Mouse (Mus musculus) kidney, adult 9 months (tissue): ENCODE measurements at regions not wholly inside any gene's neighbourhood (a gene's known extent, or its start where the extent isn't known, plus 50 kb on each side); places are given as distances from the start of the nearest gene placed in this dataset.
"Not testable (repeated sequence)": the region's sequence is repeated elsewhere in the genome, so short reads cannot be mapped to it uniquely, and the experiment has no call there.

Source experiments
- DNase-seq: peaks from one replicate; pipeline ENCODE4 v3.0.0; 2022

GRCm38 (mm10) chr7:73688451-73688850, 51.7 kb upstream of the Fam174b start:
- no peak for DNase-seq

- not testable (repeated sequence) for DNase-seq
Observed at GRCm38 (mm10) chr7:73686245-73686644, 53.9 kb upstream of the Fam174b start.

GRCm38 (mm10) chr7:73682756-73683155, 57.3 kb upstream of the Fam174b start:
- no peak for DNase-seq

- DNase-seq, result peak; percentile 92
Observed at GRCm38 (mm10) chr7:73670598-73670997, 69.5 kb upstream of the Fam174b start.

- peak; percentile 79 for DNase-seq
Observed at GRCm38 (mm10) chr7:73668791-73669190, 71.3 kb upstream of the Fam174b start.

- peak; percentile 37 for DNase-seq
Observed at GRCm38 (mm10) chr7:73666921-73667675, 73.0 kb upstream of the Fam174b start.

GRCm38 (mm10) chr7:73664962-73665361, 75.1 kb upstream of the Fam174b start:
- DNase-seq, result no peak

GRCm38 (mm10) chr7:73662536-73662935, 77.6 kb upstream of the Fam174b start:
- no peak for DNase-seq

- DNase-seq, result no peak
Observed at GRCm38 (mm10) chr7:73661901-73662300, 78.2 kb upstream of the Fam174b start.

GRCm38 (mm10) chr7:73659551-73659950, 80.6 kb upstream of the Fam174b start:
- no peak for DNase-seq

- DNase-seq, result peak; percentile 48
Observed at GRCm38 (mm10) chr7:73657283-73657682, 82.8 kb upstream of the Fam174b start.

GRCm38 (mm10) chr7:73656424-73656795, 83.7 kb upstream of the Fam174b start:
- not testable (repeated sequence) for DNase-seq

GRCm38 (mm10) chr7:73655787-73656423, 84.2 kb upstream of the Fam174b start:
- peak; percentile 59 for DNase-seq

GRCm38 (mm10) chr7:73654193-73654871, 85.8 kb upstream of the Fam174b start:
- peak; percentile 70 for DNase-seq

- DNase-seq, result no peak
Observed at GRCm38 (mm10) chr7:73650909-73651308, 89.2 kb upstream of the Fam174b start.

- peak; percentile 90 for DNase-seq
Observed at GRCm38 (mm10) chr7:73648010-73648409, 92.1 kb upstream of the Fam174b start.

- DNase-seq, result no peak
Observed at GRCm38 (mm10) chr7:73647140-73647539, 93.0 kb upstream of the Fam174b start.

GRCm38 (mm10) chr7:73646711-73647110, 93.4 kb upstream of the Fam174b start:
- DNase-seq, result no peak

- no peak for DNase-seq
Observed at GRCm38 (mm10) chr7:73644362-73644904, 95.7 kb upstream of the Fam174b start.

GRCm38 (mm10) chr7:73643993-73644335, 96.1 kb upstream of the Fam174b start:
- no peak for DNase-seq

GRCm38 (mm10) chr7:73643306-73643992, 96.7 kb upstream of the Fam174b start:
- DNase-seq, result no peak

- no peak for DNase-seq
Observed at GRCm38 (mm10) chr7:73640194-73640593, 98.6 kb upstream of the Chd2 start.

- DNase-seq, result no peak
Observed at GRCm38 (mm10) chr7:73637810-73638125, 96.1 kb upstream of the Chd2 start.
